Mouse (Mus musculus): ENCODE measurements at regions not wholly inside any gene's neighbourhood (a gene's known extent, or its start where the extent isn't known, plus 50 kb on each side); places are given as distances from the start of the nearest gene placed in this dataset.

- TF ChIP-seq POLR2AphosphoS5 (IDR thresholded peaks at IDR 0.05; ENCODE audit: insufficient replicate concordance, low read depth, low read length) (no peak), CTCF (IDR thresholded peaks at IDR 0.05; ENCODE audit: low read depth, low read length) (0 out of 2 replicates have a peak, but pooled peaks have one; percentile 8), GATA1 (IDR thresholded peaks at IDR 0.05; ENCODE audit: borderline replicate concordance, low read length) (no peak), TAL1 (conservative IDR thresholded peaks at IDR 0.05; ENCODE audit: low read depth, low read length) (no peak)
These were observed 532.3 kb upstream of the Manea start for GRCm38 (mm10) chr4:26879022-26879421.
